Mouse (Mus musculus): ENCODE results near the gene Hsdl2. TPM values are rescaled to one million over a fixed set of nuclear protein-coding genes. Genes with fewer than 3 reads are reported as not detected.
"Not testable (repeated sequence)": the region's sequence is repeated elsewhere in the genome, so short reads cannot be mapped to it uniquely, and the experiment has no call there.

Hsdl2 gene
- polyA plus RNA-seq, 1 experiment: not detected

DNA sequence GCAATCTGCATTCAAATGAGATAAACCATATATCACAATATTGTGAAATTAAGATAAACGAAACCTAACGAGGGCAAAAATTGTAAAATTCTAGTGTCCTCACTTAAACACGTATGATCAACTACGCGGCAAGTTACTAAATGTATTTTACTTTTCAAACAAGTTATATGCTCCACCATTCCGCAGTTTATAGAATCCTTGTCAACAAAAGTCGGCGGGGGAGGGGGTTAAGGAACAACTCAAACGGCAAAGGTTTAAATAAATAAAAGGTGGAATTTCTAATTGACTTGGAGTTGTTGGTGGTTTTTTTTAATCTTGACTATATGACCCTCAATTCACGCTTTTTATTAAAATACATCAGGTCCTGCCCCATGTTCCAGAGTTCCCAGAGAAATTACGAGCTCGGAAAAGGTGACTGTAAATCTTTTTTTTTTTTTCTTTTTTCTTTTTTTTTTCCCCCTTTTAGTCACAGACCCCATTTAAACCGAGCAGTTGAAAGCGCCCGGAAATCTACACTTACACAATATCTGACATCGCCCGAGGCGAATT, 33.3 kb upstream of the Hsdl2 start:
- H3K27ac ChIP-seq (ENCODE audit: insufficient read depth, low read depth, low read length): peak overlapping the region; percentile 90; the same call in 1 of the 2 replicates
- WGBS: 10% methylated on average over 18 of the region's 18 CpGs
- H3K4me3 ChIP-seq (ENCODE audit: insufficient read depth, low read depth, low read length): peak overlapping the region; percentile 99
- TF ChIP-seq POLR2A (IDR thresholded peaks at IDR 0.05; ENCODE audit: insufficient read depth, low read depth, low read length): no peak
- H3K4me1 ChIP-seq (ENCODE audit: control insufficient read depth, insufficient read depth, low read length): no peaks in the 10 kb centered on the region

GRCm38 (mm10) chr4:59548560-59549174, 32.7 kb upstream of the Hsdl2 start:
- TF ChIP-seq CTCF (IDR thresholded peaks at IDR 0.05; ENCODE audit: insufficient read depth, low read depth, low read length) (no peak), POLR2A (IDR thresholded peaks at IDR 0.05; ENCODE audit: insufficient read depth, low read depth, low read length) (no peak)
- no peaks in the 10 kb centered on the region for H3K4me1 ChIP-seq (ENCODE audit: control insufficient read depth, insufficient read depth, low read length)
- peak overlapping the region; percentile 99 for H3K4me3 ChIP-seq (ENCODE audit: insufficient read depth, low read depth, low read length)
- WGBS: under 1% methylated on average over 82 of the region's 83 CpGs
- H3K27ac ChIP-seq (ENCODE audit: insufficient read depth, low read depth, low read length): peak overlapping the region; percentile 90

DNA sequence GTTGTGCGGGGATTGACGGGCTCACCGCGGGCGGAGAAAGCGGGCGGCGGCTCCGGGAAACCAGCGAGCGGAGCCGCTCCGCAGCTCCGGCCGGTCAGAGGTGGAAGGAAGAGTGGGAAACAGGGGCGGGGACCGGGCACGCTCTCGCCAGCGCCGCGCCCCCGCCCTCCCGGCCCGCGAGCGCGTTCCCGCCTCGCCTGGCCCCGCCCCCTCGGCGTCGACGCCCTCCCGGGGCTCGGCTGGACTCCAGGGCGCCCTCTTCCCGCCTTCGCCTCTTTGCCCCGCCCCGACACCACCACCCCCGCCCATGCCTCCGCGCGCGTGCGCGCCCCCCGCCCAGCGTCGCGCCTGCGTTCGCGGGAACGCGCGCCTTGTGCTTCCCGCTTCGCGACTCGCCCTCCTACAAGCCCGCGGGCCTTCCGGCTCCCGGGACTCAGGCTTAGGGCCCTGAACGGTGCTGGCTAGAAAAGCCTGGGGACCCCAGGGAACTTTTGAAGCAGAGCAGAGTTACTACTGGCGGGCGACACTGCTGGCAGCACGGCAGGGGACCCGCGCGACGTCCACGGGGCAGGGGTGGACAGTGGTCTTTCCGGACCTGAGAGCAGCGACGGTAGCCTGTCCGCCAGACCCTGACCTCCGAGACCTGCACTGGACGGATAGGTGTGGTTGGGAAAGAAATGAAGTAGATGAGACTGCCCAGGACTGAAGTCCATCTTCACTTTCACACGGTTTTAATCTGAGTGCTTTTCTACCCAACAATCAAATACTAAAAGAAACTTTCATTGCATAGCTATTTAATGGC, 32.0 kb upstream of the Hsdl2 start, which contains the start of gene Ptbp3:
Gene Ptbp3 (minus strand): TSS at position 190 of the 802 bp plus-strand sequence.
- TF ChIP-seq POLR2A (IDR thresholded peaks at IDR 0.05; ENCODE audit: insufficient read depth, low read depth, low read length) (peak; percentile 65), CTCF (IDR thresholded peaks at IDR 0.05; ENCODE audit: insufficient read depth, low read depth, low read length) (no peak)
- no peaks in the 10 kb centered on the region for H3K4me1 ChIP-seq (ENCODE audit: control insufficient read depth, insufficient read depth, low read length)
- peak within 1 kb of the TSS; percentile 90 for H3K27ac ChIP-seq (ENCODE audit: insufficient read depth, low read depth, low read length)
- WGBS: under 1% methylated on average over 83 of the region's 83 CpGs
- peak within 1 kb of the TSS; percentile 99 for H3K4me3 ChIP-seq (ENCODE audit: insufficient read depth, low read depth, low read length)

DNA sequence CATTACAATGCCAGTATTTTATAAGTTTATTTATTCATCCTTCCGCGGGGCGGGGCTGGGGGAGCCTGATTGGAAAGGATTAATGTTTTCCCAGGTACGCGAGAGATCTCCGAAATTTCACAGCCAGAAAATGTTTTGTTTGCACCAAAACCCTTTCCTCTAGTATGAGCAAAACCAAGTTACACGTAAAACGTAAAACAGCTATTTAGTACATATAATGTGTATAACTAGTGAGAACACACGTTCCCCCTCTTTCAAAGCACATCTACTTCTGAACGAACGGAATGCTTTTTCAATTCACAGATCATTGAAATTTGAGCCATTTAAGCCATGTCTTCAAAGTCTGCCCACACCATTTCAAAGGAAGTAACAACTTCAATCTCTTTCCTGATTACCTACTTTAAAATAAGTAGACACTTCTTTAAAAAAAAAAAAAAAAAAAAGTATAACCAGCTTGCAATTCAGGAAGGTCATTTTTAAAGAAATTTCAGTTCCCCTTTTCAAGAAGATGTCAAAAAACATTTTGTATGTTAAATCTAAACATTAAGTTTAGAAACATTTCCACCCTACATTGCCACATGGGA, 31.3 kb upstream of the Hsdl2 start:
- no peak for TF ChIP-seq POLR2A (IDR thresholded peaks at IDR 0.05; ENCODE audit: insufficient read depth, low read depth, low read length)
- no peak for TF ChIP-seq CTCF (IDR thresholded peaks at IDR 0.05; ENCODE audit: insufficient read depth, low read depth, low read length)
- Histone ChIP-seq H3K27ac (ENCODE audit: insufficient read depth, low read depth, low read length) (no peak overlapping the region), H3K4me3 (ENCODE audit: insufficient read depth, low read depth, low read length) (peak overlapping the region; percentile 62; the same call in 1 of the 2 replicates), H3K4me1 (ENCODE audit: control insufficient read depth, insufficient read depth, low read length) (no peaks in the 10 kb centered on the region)
- 24% methylated on average over 11 of the region's 11 CpGs for WGBS

DNA sequence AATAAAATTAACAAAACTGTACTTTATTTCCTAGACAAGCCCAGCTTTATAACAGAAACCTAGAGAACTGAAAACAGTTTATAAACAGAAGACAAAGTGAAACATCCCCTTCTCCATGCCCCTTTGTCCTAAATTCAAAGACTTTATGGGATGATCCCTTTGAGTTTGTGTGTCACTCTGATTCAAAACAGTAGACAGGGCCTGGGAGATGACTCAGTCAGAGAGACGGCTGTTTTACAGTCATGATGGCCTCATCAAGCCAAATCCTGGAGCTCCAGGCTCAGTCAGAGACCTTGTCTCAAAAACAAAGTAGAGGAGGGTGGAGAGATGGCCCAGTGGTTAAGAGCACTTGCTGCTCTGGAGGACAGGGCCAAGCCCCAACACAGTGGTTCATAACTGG, 29.5 kb upstream of the Hsdl2 start:
- no peaks in the 10 kb centered on the region for H3K4me1 ChIP-seq (ENCODE audit: control insufficient read depth, insufficient read depth, low read length)
- no peak overlapping the region for H3K4me3 ChIP-seq (ENCODE audit: insufficient read depth, low read depth, low read length)
- no peak for TF ChIP-seq CTCF (IDR thresholded peaks at IDR 0.05; ENCODE audit: insufficient read depth, low read depth, low read length)
- no peak for TF ChIP-seq POLR2A (IDR thresholded peaks at IDR 0.05; ENCODE audit: insufficient read depth, low read depth, low read length)
- 89% methylated on average over 1 of the region's 1 CpGs for WGBS
- no peak overlapping the region for H3K27ac ChIP-seq (ENCODE audit: insufficient read depth, low read depth, low read length)

DNA sequence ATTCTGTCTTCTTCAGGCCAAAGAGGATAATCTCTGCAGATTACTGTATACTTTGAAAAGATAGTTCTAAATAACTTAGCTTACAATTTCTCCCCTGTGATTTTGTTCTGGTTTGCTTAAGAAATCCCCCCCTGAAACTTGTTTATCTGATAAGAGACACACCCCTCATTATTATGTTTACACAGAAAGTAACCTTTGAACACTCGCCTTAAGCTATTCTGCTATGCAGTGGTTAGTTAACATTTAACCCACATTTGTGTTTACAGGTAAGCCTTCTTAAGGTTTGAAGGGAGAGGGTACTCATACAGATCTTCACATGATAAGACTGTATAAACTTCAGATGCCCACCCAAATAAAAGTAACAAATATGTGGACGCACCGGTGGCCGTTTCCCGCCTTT, 28.5 kb upstream of the Hsdl2 start:
- WGBS: 95% methylated on average over 5 of the region's 5 CpGs
- Histone ChIP-seq H3K4me1 (ENCODE audit: control insufficient read depth, insufficient read depth, low read length) (no peaks in the 10 kb centered on the region), H3K4me3 (ENCODE audit: insufficient read depth, low read depth, low read length) (no peak overlapping the region), H3K27ac (ENCODE audit: insufficient read depth, low read depth, low read length) (no peak overlapping the region)
- TF ChIP-seq POLR2A (IDR thresholded peaks at IDR 0.05; ENCODE audit: insufficient read depth, low read depth, low read length) (no peak), CTCF (IDR thresholded peaks at IDR 0.05; ENCODE audit: insufficient read depth, low read depth, low read length) (no peak)

- Histone ChIP-seq H3K4me1 (ENCODE audit: control insufficient read depth, insufficient read depth, low read length) (no peaks in the 10 kb centered on the region), H3K27ac (ENCODE audit: insufficient read depth, low read depth, low read length) (no peak overlapping the region), H3K4me3 (ENCODE audit: insufficient read depth, low read depth, low read length) (no peak overlapping the region)
- TF ChIP-seq POLR2A (IDR thresholded peaks at IDR 0.05; ENCODE audit: insufficient read depth, low read depth, low read length) (no peak), CTCF (IDR thresholded peaks at IDR 0.05; ENCODE audit: insufficient read depth, low read depth, low read length) (no peak)
- WGBS: 74% methylated on average over 3 of the region's 3 CpGs
Measured at GRCm38 (mm10) chr4:59553576-59553975, 27.8 kb upstream of the Hsdl2 start.

DNA sequence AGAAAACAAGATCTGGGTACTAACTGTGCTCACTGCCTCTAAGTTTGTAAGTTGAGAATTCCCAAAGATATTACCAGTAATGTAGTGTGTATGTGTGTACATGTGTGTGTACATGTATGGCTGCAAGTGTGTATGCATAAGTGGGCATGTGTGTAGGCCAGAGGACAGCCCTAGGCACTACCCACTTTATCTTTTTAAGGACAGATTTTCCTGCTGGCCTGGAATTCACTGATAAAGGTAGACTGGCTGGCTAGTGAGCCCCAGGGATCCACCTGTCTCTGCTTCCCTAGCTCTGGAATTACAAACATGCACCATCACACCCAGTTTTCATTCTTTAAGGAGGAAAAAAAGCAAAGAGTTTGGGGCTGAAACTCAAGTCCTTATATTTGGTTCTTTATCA, 26.2 kb upstream of the Hsdl2 start:
- TF ChIP-seq POLR2A (IDR thresholded peaks at IDR 0.05; ENCODE audit: insufficient read depth, low read depth, low read length) (no peak), CTCF (IDR thresholded peaks at IDR 0.05; ENCODE audit: insufficient read depth, low read depth, low read length) (no peak)
- H3K4me3 ChIP-seq (ENCODE audit: insufficient read depth, low read depth, low read length): no peak overlapping the region
- H3K27ac ChIP-seq (ENCODE audit: insufficient read depth, low read depth, low read length): no peak overlapping the region
- no peaks in the 10 kb centered on the region for H3K4me1 ChIP-seq (ENCODE audit: control insufficient read depth, insufficient read depth, low read length)

GRCm38 (mm10) chr4:59557343-59557742, 24.0 kb upstream of the Hsdl2 start:
- not testable (repeated sequence) for H3K27ac ChIP-seq (ENCODE audit: insufficient read depth, low read depth, low read length); H3K4me3 ChIP-seq (ENCODE audit: insufficient read depth, low read depth, low read length); H3K4me1 ChIP-seq (ENCODE audit: control insufficient read depth, insufficient read depth, low read length)
- 97% methylated on average over 4 of the region's 4 CpGs for WGBS

All from olfactory bulb, adult 2 months (tissue).